Mouse (Mus musculus): ENCODE measurements at regions not wholly inside any gene's neighbourhood (a gene's known extent, or its start where the extent isn't known, plus 50 kb on each side); places are given as distances from the start of the nearest gene placed in this dataset.

- no peak for TF ChIP-seq CTCF (IDR thresholded peaks at IDR 0.05; ENCODE audit: low read depth, low read length)
- TF ChIP-seq GATA1 (IDR thresholded peaks at IDR 0.05; ENCODE audit: borderline replicate concordance, low read length) = no peak
Observed at GRCm38 (mm10) chr2:169286701-169287100, 300.8 kb downstream of the Gm11011 start.
